ENCODE assay signal across 8 mouse cellular contexts in genomic region chr8:91304481-91305386, GRCm38 (mm10). TPM values are rescaled to one million over a fixed set of nuclear protein-coding genes. Genes with fewer than 3 reads are reported as not detected.
DNase-seq lines count a peak whose midpoint lies in the region; TF ChIP-seq lines count a peak whose summit lies in the region.
"Had no signal": no experiment of that assay in that cellular context is flagged by ENCODE, and none has a peak within 500 bp of the region (broad histone marks: within the 10 kb centered on the region; RNA-seq: fewer than 3 reads in every experiment).

No protein-coding gene starts in this region.

- no peak overlapping the region for H3K27ac ChIP-seq in kidney, adult 2 months (ENCODE audit: insufficient read depth, low read depth, low read length)

- no peaks in the 10 kb centered on the region for H3K4me1 ChIP-seq in kidney, adult 2 months (ENCODE audit: control insufficient read depth, insufficient read depth, low read length)

- TF ChIP-seq CTCF in kidney, adult 2 months (conservative IDR thresholded peaks at IDR 0.05; ENCODE audit: insufficient read depth, insufficient read length, low read depth, low read length) = peak; percentile 13; the same call in 1 of the 2 replicates

- H3K36me3 ChIP-seq in kidney, adult 2 months (ENCODE audit: control insufficient read depth, insufficient read depth, low read length) = peaks cover 5% of the 10 kb centered on the region; the same call in 1 of the 2 replicates

- TF ChIP-seq POLR2A in kidney, adult 2 months (IDR thresholded peaks at IDR 0.05; ENCODE audit: low read depth, low read length) = no peak

- 85% methylated on average over 17 of the region's 17 CpGs for WGBS in kidney, adult 2 months

- no peak overlapping the region for H3K4me3 ChIP-seq in kidney, adult 2 months (ENCODE audit: insufficient read depth, low read depth, low read length)

- no peaks in the 10 kb centered on the region for H3K27me3 ChIP-seq in kidney, adult 2 months (replicated peaks; ENCODE audit: control insufficient read depth, insufficient read depth, low read length)

- DNase-seq in kidney, adult 2 months = no peak
- no peak for DNase-seq in kidney, adult 11 months
- DNase-seq in urinary bladder, adult 18-20 months (ENCODE audit: low spot score in 2 of 2) = peak; percentile 43 to 69
- DNase-seq in urinary bladder, adult 2 months (ENCODE audit: low spot score) = no peak
- DNase-seq in gonadal fat pad, adult 2 months (ENCODE audit: low read depth) = peak; percentile 74
- no peak for DNase-seq in frontal cortex, postnatal 25 days (ENCODE audit: low spot score in 2 of 2)
- DNase-seq in layer of hippocampus, postnatal 25 days (ENCODE audit: extremely low spot score in 1 of 2, low spot score in 1 of 2) = no peak
- DNase-seq: layer of hippocampus, postnatal 36 days had no signal

RNA-seq across cellular contexts. Expression of gene Rpgrip1l, which starts 8.3 kb away (rescaled TPM):
- 1.6 and 2.1 TPM in 2 replicates for polyA plus RNA-seq in kidney, adult 2 months (2012; rRNA removed)
- 4.2 and 5.3 TPM in 2 replicates for polyA plus RNA-seq in urinary bladder, adult 2 months (2012; rRNA removed)
- 1.3 and 1.8 TPM in 2 replicates for polyA plus RNA-seq in gonadal fat pad, adult 2 months (2012; rRNA removed)
- total RNA-seq in layer of hippocampus, postnatal 25 days (2021) = 10 to 100 TPM; 21.7 to 21.8 TPM

RNA-seq across cellular contexts. Expression of gene Fto, which starts 8.6 kb away (rescaled TPM):
- 40.9 and 43.9 TPM in 2 replicates for polyA plus RNA-seq in kidney, adult 2 months (2012; rRNA removed)
- polyA plus RNA-seq in urinary bladder, adult 2 months (2012; rRNA removed) = 56.0 and 63.4 TPM in 2 replicates
- 37.7 and 41.2 TPM in 2 replicates for polyA plus RNA-seq in gonadal fat pad, adult 2 months (2012; rRNA removed)
- 100 to 1,000 TPM; 138 TPM for total RNA-seq in layer of hippocampus, postnatal 25 days (2021)

Comparison
In these comparisons a context has a peak if more than half of its experiments do, and no peak if none do; other contexts are left out.
1. DNase-seq: peak in urinary bladder, adult 18-20 months (2 of 2) and gonadal fat pad, adult 2 months (single experiment); none in kidney, adult 2 months (single experiment), kidney, adult 11 months (single experiment), urinary bladder, adult 2 months (single experiment), frontal cortex, postnatal 25 days (0 of 2) and layer of hippocampus, postnatal 25 days (0 of 2).